Comparison of ENCODE assay signal across 21 mouse cellular contexts in the genomic region with DNA sequence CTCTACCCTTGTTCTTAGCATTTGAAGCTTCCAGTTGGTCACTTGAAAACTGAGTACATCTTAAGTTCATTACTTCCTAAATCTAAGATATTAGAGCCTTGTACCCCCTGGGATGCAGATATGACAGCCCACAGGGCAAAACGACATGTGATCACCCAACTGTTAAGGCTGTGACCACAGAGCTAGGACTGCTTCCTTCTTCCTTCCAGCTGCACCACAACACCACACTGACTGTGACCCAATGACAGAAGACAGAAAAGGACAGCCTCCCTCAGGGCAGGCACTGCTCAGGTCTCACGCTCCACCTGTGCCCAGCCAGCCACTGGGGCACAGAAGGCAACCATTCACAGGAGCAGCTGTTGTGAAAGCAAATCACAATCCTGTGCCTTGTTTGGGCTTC. TPM values are rescaled to one million over a fixed set of nuclear protein-coding genes. Genes with fewer than 3 reads are reported as not detected.
"Had no signal": no experiment of that assay in that cellular context is flagged by ENCODE, and none has a peak within 500 bp of the region (broad histone marks: within the 10 kb centered on the region; RNA-seq: fewer than 3 reads in every experiment).

No protein-coding gene starts in this region.

- H3K4me3 ChIP-seq: kidney, embryonic 15.5 days; limb, embryonic 10.5 days; liver, embryonic 15.5 days; megakaryocyte, embryonic 14.5 days; midbrain, embryonic 15.5 days; neural tube, embryonic 13.5 days had no signal

- H3K9me3 ChIP-seq: kidney, embryonic 15.5 days; limb, embryonic 10.5 days; liver, embryonic 15.5 days; midbrain, embryonic 15.5 days; neural tube, embryonic 13.5 days had no signal

- ATAC-seq: lung, postnatal 0 days; midbrain, embryonic 15.5 days had no signal

- DNase-seq: kidney, postnatal 14 days; lung, adult 2 months; lung, postnatal 36 days; right cerebral cortex, postnatal 14 days; thymus, adult 18-20 months; thymus, postnatal 14 days had no signal

- H3K36me3 ChIP-seq: kidney, embryonic 15.5 days; liver, embryonic 15.5 days had no signal

- H3K4me1 ChIP-seq: liver, embryonic 15.5 days had no signal

- H3K9ac ChIP-seq: kidney, embryonic 15.5 days; liver, embryonic 15.5 days; midbrain, embryonic 15.5 days; neural tube, embryonic 13.5 days had no signal

- H3K4me2 ChIP-seq: kidney, embryonic 15.5 days; liver, embryonic 11.5 days; liver, embryonic 15.5 days; midbrain, embryonic 11.5 days; midbrain, embryonic 15.5 days; neural tube, embryonic 13.5 days had no signal

- H3K27ac ChIP-seq: kidney, embryonic 15.5 days; limb, embryonic 10.5 days; liver, embryonic 15.5 days; midbrain, embryonic 15.5 days; neural tube, embryonic 13.5 days had no signal

RNA-seq across cellular contexts. Expression of gene Tmem211, which starts 57.0 kb away (rescaled TPM):
- total RNA-seq: layer of hippocampus, adult 8-10 months; layer of hippocampus, postnatal 14 days; left cerebral cortex, adult 18-20 months; left cerebral cortex, postnatal 14 days had no signal
- polyA plus RNA-seq: large intestine, adult 2 months; limb, embryonic 10.5 days; liver, embryonic 11.5 days; liver, embryonic 15.5 days; lung, postnatal 0 days; stomach, embryonic 14.5 days had no signal
